Comparison of ENCODE assay signal across 8 mouse cellular contexts in the genomic region with DNA sequence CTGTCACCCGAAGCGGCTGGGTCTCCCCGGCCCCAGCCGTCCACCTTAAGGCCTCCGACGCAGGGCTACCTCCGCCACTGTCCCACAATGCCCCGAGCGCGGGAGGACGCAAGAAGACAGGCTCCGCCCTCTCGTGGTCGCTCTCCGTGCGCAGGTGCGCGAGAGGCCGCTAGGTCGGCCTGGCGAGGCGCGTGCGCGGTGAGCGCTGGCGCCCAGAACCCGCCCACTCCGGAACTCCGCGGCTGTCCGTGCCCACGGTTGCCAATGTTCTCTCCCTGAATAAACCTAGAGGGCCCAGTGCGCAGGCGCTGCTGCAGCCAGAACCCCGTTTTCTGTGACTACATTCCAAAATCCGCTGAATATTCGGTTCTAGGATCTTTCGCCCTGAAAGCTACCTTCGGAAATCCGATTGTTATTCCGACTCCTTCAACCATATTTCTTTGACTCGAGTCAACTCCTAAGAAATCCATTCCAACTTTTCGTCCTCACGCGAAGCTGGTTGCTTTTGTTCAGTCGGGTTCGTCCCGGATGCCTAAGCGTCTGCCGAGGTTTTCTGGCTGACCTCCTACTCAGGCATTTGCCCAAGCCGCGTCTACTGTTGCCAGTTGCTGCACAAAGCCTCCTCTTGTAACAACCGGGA. TPM values are rescaled to one million over a fixed set of nuclear protein-coding genes. Genes with fewer than 3 reads are reported as not detected.
DNase-seq lines count a peak whose midpoint lies in the region; ATAC-seq lines count a peak whose summit lies in the region.

A gene (minus strand): TSS at position 108 of the 640 bp plus-strand sequence.

- peaks cover 33% of the 10 kb centered on the region for H3K4me1 ChIP-seq in hindbrain, embryonic 16.5 days (ENCODE audit: control insufficient read depth, insufficient read depth, low read depth, low read length)

- DNase-seq in WW6 (ENCODE audit: low read depth, low spot score), result peak; percentile 90
- peak; percentile 91 to 95 for DNase-seq in cerebellum, postnatal 4 days (ENCODE audit: low spot score in 2 of 2)
- peak; percentile 97 for DNase-seq in gastrocnemius, adult 18-20 months (ENCODE audit: low spot score)
- DNase-seq in left cerebral cortex, adult 18-20 months (ENCODE audit: low spot score in 2 of 2), result peak; percentile 96 to 98
- DNase-seq in right cerebral cortex, adult 18-20 months, result peak; percentile 99
- DNase-seq in urinary bladder, postnatal 10 days (ENCODE audit: low spot score), result peak; percentile 85

- no peaks in the 10 kb centered on the region for H3K27me3 ChIP-seq in hindbrain, embryonic 16.5 days (replicated peaks; ENCODE audit: control insufficient read depth, insufficient read depth, low read length)

- under 1% methylated on average over 54 of the region's 54 CpGs for WGBS in hindbrain, embryonic 16.5 days
- WGBS in macrophage (ENCODE audit: missing documents), result 2% methylated on average over 54 of the region's 54 CpGs

- peak within 1 kb of the TSS; percentile 95 for H3K27ac ChIP-seq in hindbrain, embryonic 16.5 days (ENCODE audit: low read depth, low read length)
- peak within 1 kb of the TSS; percentile 80 for H3K27ac ChIP-seq in macrophage

- peak; percentile 97 for ATAC-seq in hindbrain, embryonic 16.5 days

- H3K36me3 ChIP-seq in hindbrain, embryonic 16.5 days (ENCODE audit: control insufficient read depth, insufficient read depth, low read length), result no peaks in the 10 kb centered on the region
- H3K36me3 ChIP-seq in macrophage (ENCODE audit: inconsistent target), result no peaks in the 10 kb centered on the region

- H3K4me2 ChIP-seq in hindbrain, embryonic 16.5 days (ENCODE audit: low read length), result peak within 1 kb of the TSS; percentile 94

- no peaks in the 10 kb centered on the region for H3K9me3 ChIP-seq in hindbrain, embryonic 16.5 days (ENCODE audit: control insufficient read depth, low read length)

- H3K4me3 ChIP-seq in hindbrain, embryonic 16.5 days (ENCODE audit: low read length), result peak within 1 kb of the TSS; percentile 83
- H3K4me3 ChIP-seq in macrophage (ENCODE audit: inconsistent target), result peak within 1 kb of the TSS; percentile 78

- peaks cover 41% of the 10 kb centered on the region for H3K79me2 ChIP-seq in macrophage (ENCODE audit: inconsistent target)

- H3K9ac ChIP-seq in hindbrain, embryonic 16.5 days (ENCODE audit: low read depth, low read length), result peak within 1 kb of the TSS; percentile 98

RNA-seq across cellular contexts. Expression of the gene that starts here (rescaled TPM):
- 10 to 100 TPM; 45.8 to 46.6 TPM for total RNA-seq in gastrocnemius, adult 18-20 months (2021)
- polyA plus RNA-seq in hindbrain, embryonic 16.5 days (2015; fragmentation: Nextera tagmentation; extraction: Ambion mirVana), result 4.3 and 6.2 TPM in 2 replicates
- total RNA-seq in left cerebral cortex, adult 18-20 months (2021), result 100 to 1,000 TPM; 129 to 135 TPM
- 100 to 1,000 TPM in 25 of 26 experiments, 10 to 100 TPM in 1; 98.1 to 413 (median 178) TPM for total RNA-seq in macrophage (2018; cell fraction: chromatin; rRNA removed)
- 100 to 1,000 TPM in 11 of 26 experiments, 10 to 100 TPM in 15; 71.3 to 140 (median 90.6) TPM for total RNA-seq in macrophage (2018; cell fraction: cytosol; rRNA removed)
- 100 to 1,000 TPM in 17 of 26 experiments, 10 to 100 TPM in 9; 76.1 to 264 (median 129) TPM for total RNA-seq in macrophage (2018; cell fraction: nucleus; rRNA removed)
- 68.2 to 77.4 TPM (median 74.2 TPM) in 3 replicates for polyA plus RNA-seq in macrophage (2018)

Comparison
In these comparisons a context has a peak if more than half of its experiments do, and no peak if none do; other contexts are left out.
1. Peak in every context shown above with its lines: DNase-seq, ATAC-seq, H3K4me3 ChIP-seq and H3K27ac ChIP-seq.